Mouse (Mus musculus): ENCODE data around the gene Gc. TPM values are rescaled to one million over a fixed set of nuclear protein-coding genes. Genes with fewer than 3 reads are reported as not detected.

Gene Gc
- polyA plus RNA-seq (2015; fragmentation: Nextera tagmentation; extraction: Ambion mirVana): not detected in 2 replicates

DNA sequence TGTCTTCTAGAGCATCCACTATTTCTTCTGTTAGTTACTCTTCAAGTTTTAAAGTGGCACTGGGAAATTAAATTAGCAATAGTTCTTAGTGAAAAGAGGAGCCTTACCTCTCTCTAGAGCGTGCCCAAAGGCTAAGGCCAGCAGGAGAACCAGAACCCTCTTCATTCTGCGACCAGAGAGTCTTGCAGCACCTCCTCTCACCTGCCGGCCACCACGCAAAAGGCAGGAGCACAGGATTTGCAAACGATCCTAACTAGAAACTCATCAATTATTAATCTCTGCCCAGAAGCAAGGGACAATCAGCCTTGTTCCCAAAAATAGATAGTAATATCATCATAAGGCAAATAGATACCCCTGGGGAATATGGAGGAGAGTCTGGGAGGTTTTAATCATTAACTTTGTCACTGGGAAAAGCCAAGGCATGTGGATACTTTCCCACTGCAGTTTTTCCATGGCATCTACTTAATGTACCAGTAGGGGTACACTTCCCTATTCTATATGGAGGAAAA, at the start of gene Gc:
Gc (minus strand) TSS at position 345 of the 509 bp plus-strand sequence.
- Histone ChIP-seq H3K4me2 (ENCODE audit: low read length) (no peak within 1 kb of the TSS), H3K4me1 (replicated peaks; ENCODE audit: control insufficient read depth, insufficient read depth, low read length) (no peaks in the 10 kb centered on the region), H3K4me3 (replicated peaks; ENCODE audit: low read length) (no peak within 1 kb of the TSS), H3K9ac (replicated peaks; ENCODE audit: low read depth, low read length) (no peak within 1 kb of the TSS), H3K27me3 (replicated peaks; ENCODE audit: control insufficient read depth, insufficient read depth, low read length) (no peaks in the 10 kb centered on the region), H3K27ac (ENCODE audit: low read length) (no peak within 1 kb of the TSS), H3K36me3 (ENCODE audit: control insufficient read depth, insufficient read depth) (no peaks in the 10 kb centered on the region), H3K9me3 (ENCODE audit: control insufficient read depth, low read length) (no peaks in the 10 kb centered on the region)
- no peak for ATAC-seq
- WGBS: 80% methylated on average over 5 of the region's 5 CpGs

DNA sequence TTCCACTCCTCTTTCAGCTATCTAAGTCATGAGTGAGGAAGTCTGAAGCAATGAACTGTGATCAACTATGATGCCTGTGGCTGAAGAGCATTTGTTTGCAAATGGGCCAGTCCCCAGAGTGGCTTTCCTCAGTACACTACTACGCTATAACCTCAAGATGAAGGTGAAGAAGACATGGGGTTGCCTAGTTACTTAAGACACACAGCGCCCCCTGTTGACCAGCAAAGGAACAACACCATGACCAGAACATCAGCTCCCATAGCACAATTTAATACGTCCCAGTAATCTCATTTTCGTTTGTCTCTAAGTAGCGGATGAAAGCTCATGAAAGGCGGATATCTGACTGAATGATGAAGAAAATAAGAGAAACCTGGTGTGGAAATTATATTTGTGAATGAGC, 42.5 kb upstream of the Gc start:
- H3K36me3 ChIP-seq (ENCODE audit: control insufficient read depth, insufficient read depth): no peaks in the 10 kb centered on the region
- H3K27ac ChIP-seq (ENCODE audit: low read length): no peak overlapping the region
- no peak overlapping the region for H3K4me3 ChIP-seq (replicated peaks; ENCODE audit: low read length)
- H3K27me3 ChIP-seq (replicated peaks; ENCODE audit: control insufficient read depth, insufficient read depth, low read length): no peaks in the 10 kb centered on the region
- ATAC-seq: no peak
- H3K4me2 ChIP-seq (ENCODE audit: low read length): no peak overlapping the region
- H3K9ac ChIP-seq (replicated peaks; ENCODE audit: low read depth, low read length): no peak overlapping the region
- 60% methylated on average over 6 of the region's 6 CpGs for WGBS
- H3K4me1 ChIP-seq (replicated peaks; ENCODE audit: control insufficient read depth, insufficient read depth, low read length): no peaks in the 10 kb centered on the region
- no peaks in the 10 kb centered on the region for H3K9me3 ChIP-seq (ENCODE audit: control insufficient read depth, low read length)

DNA sequence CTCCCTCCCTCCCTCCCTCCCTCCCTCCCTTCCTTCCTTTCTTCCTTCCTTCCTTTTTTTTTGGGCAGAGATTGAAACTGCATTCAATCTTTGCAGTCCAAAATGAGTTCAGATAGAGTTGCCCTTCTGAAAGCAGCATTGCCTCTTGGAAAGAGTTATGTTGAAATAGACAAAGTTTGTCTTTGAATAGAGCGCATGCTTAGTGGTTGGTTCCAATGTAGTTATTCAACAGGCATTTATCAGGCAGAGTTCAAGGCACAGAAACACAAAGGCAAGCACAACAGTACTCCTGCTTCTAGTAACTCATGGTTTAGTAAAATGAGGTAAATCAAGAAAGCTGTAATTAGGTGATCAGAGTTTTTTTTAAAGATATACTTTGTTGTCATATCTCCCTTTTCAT, 34.9 kb upstream of the Gc start:
- ATAC-seq: no peak
- WGBS: 86% methylated on average over 1 of the region's 1 CpGs
- H3K27me3 ChIP-seq (replicated peaks; ENCODE audit: control insufficient read depth, insufficient read depth, low read length): no peaks in the 10 kb centered on the region
- no peaks in the 10 kb centered on the region for H3K36me3 ChIP-seq (ENCODE audit: control insufficient read depth, insufficient read depth)
- no peak overlapping the region for H3K4me3 ChIP-seq (replicated peaks; ENCODE audit: low read length)
- H3K9ac ChIP-seq (replicated peaks; ENCODE audit: low read depth, low read length): no peak overlapping the region
- no peak overlapping the region for H3K4me2 ChIP-seq (ENCODE audit: low read length)
- no peaks in the 10 kb centered on the region for H3K4me1 ChIP-seq (replicated peaks; ENCODE audit: control insufficient read depth, insufficient read depth, low read length)
- H3K9me3 ChIP-seq (ENCODE audit: control insufficient read depth, low read length): no peaks in the 10 kb centered on the region
- H3K27ac ChIP-seq (ENCODE audit: low read length): no peak overlapping the region

DNA sequence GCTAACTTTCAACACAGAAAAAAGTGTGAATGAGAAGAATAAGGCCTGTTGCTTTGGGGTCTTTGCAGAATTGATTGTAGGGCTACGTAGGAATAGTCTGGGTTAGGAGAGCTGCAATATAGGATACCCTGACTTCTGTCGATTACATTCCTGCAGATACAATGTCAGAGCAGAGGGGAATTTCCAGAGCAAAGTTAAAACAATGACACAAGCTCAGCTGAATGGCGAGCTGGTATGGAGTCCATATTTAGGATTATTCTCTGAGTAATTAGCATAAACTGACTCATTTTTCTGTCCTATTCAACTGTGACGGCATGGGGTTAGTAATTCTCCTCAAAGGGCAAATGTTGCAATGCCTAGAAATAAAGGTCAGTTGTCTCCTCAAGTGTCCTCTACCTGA, 12.8 kb upstream of the Gc start:
- no peak for ATAC-seq
- Histone ChIP-seq H3K9ac (replicated peaks; ENCODE audit: low read depth, low read length) (no peak overlapping the region), H3K36me3 (ENCODE audit: control insufficient read depth, insufficient read depth) (no peaks in the 10 kb centered on the region), H3K27me3 (replicated peaks; ENCODE audit: control insufficient read depth, insufficient read depth, low read length) (no peaks in the 10 kb centered on the region), H3K4me3 (replicated peaks; ENCODE audit: low read length) (no peak overlapping the region), H3K4me2 (ENCODE audit: low read length) (no peak overlapping the region), H3K9me3 (ENCODE audit: control insufficient read depth, low read length) (no peaks in the 10 kb centered on the region), H3K27ac (ENCODE audit: low read length) (no peak overlapping the region), H3K4me1 (replicated peaks; ENCODE audit: control insufficient read depth, insufficient read depth, low read length) (no peaks in the 10 kb centered on the region)
- 80% methylated on average over 4 of the region's 4 CpGs for WGBS

DNA sequence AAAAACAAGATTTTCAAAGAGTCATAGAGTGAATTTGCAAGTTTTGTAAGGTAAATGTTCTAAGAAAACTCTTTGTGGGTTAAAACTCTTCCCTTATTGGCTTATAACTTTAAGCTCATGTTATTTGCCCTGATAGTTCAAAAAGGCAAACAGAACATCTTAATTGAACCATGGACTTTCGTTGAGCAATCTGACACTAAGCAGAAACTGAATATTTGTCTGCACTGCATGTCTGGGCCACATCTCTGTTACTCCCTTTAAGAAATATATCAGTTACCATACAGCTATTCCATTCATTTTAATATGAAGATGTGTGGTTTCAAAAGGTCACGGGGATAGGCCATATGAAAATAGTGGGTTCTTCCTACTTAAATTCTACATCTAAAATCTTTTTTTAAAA, 10.2 kb upstream of the Gc start:
- WGBS: 87% methylated on average over 2 of the region's 2 CpGs
- Histone ChIP-seq H3K27me3 (replicated peaks; ENCODE audit: control insufficient read depth, insufficient read depth, low read length) (no peaks in the 10 kb centered on the region), H3K36me3 (ENCODE audit: control insufficient read depth, insufficient read depth) (no peaks in the 10 kb centered on the region), H3K9me3 (ENCODE audit: control insufficient read depth, low read length) (no peaks in the 10 kb centered on the region), H3K27ac (ENCODE audit: low read length) (no peak overlapping the region), H3K4me3 (replicated peaks; ENCODE audit: low read length) (no peak overlapping the region), H3K4me1 (replicated peaks; ENCODE audit: control insufficient read depth, insufficient read depth, low read length) (no peaks in the 10 kb centered on the region), H3K4me2 (ENCODE audit: low read length) (no peak overlapping the region), H3K9ac (replicated peaks; ENCODE audit: low read depth, low read length) (no peak overlapping the region)
- no peak for ATAC-seq

DNA sequence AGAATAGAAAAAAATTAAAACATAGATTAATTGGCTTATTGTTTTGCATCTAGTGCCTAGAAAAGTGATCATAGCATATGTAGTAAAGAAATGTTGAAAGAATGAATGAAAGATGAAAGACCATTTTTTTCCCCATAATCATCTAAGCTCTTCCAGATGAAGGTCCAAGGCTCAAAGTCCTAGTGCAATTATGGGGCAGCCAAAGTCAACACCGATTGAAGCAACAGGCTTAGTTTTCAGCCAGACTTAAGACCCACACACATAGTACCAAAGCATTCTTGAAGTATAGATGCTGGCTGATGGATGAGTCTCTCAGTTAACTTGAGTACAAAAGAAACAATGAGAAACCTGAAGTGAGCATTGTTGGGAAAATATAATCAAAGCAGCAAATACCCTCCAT, 9.3 kb upstream of the Gc start:
- no peaks in the 10 kb centered on the region for H3K4me1 ChIP-seq (replicated peaks; ENCODE audit: control insufficient read depth, insufficient read depth, low read length)
- ATAC-seq: no peak
- H3K27ac ChIP-seq (ENCODE audit: low read length): no peak overlapping the region
- H3K36me3 ChIP-seq (ENCODE audit: control insufficient read depth, insufficient read depth): no peaks in the 10 kb centered on the region
- H3K4me3 ChIP-seq (replicated peaks; ENCODE audit: low read length): no peak overlapping the region
- 82% methylated on average over 1 of the region's 1 CpGs for WGBS
- H3K4me2 ChIP-seq (ENCODE audit: low read length): no peak overlapping the region
- no peak overlapping the region for H3K9ac ChIP-seq (replicated peaks; ENCODE audit: low read depth, low read length)
- no peaks in the 10 kb centered on the region for H3K9me3 ChIP-seq (ENCODE audit: control insufficient read depth, low read length)
- no peaks in the 10 kb centered on the region for H3K27me3 ChIP-seq (replicated peaks; ENCODE audit: control insufficient read depth, insufficient read depth, low read length)

DNA sequence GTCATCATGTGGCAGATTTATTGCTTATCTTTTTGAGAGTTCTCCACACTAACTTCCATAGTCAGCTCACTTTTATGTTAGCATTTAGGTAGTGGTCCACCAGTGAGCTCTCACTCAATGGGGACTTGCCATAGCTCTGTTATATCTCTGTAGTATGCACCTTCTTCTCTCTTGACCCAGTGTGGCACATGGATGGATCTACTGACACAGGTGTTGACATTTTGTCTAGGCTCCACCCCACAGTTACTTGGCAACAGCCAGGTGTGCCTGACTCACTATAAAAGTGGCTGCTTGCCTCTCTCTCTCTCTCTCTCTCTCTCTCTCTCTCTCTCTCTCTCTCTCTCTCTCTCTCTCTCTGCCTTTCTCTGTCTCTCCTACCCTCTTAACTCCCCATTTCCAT, 8.6 kb upstream of the Gc start:
- Histone ChIP-seq H3K27me3 (replicated peaks; ENCODE audit: control insufficient read depth, insufficient read depth, low read length) (no peaks in the 10 kb centered on the region), H3K36me3 (ENCODE audit: control insufficient read depth, insufficient read depth) (no peaks in the 10 kb centered on the region), H3K4me1 (replicated peaks; ENCODE audit: control insufficient read depth, insufficient read depth, low read length) (no peaks in the 10 kb centered on the region), H3K4me3 (replicated peaks; ENCODE audit: low read length) (no peak overlapping the region), H3K9ac (replicated peaks; ENCODE audit: low read depth, low read length) (no peak overlapping the region), H3K9me3 (ENCODE audit: control insufficient read depth, low read length) (no peaks in the 10 kb centered on the region), H3K4me2 (ENCODE audit: low read length) (no peak overlapping the region), H3K27ac (ENCODE audit: low read length) (no peak overlapping the region)
- ATAC-seq: no peak

DNA sequence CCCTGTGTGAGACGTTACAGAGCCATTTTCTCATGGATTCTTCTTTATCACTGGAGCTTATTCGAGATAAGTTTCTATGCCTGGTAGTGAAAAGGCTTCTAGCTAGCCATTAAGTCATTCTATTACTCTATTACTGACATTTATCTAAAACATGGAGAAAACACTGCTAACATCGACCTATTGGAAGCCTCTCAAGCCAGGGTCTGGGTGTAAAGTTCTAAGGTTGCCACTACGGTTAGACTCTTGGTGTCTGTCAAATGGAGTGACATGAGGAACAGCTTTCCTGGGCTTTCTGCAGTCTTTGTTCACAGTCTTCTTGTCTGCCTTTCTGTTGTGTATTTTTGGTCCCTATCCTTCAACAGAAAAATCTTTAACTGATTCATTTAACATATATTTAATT, 4.1 kb upstream of the Gc start:
- Histone ChIP-seq H3K9ac (replicated peaks; ENCODE audit: low read depth, low read length) (no peak overlapping the region), H3K36me3 (ENCODE audit: control insufficient read depth, insufficient read depth) (no peaks in the 10 kb centered on the region)
- 84% methylated on average over 4 of the region's 4 CpGs for WGBS

DNA sequence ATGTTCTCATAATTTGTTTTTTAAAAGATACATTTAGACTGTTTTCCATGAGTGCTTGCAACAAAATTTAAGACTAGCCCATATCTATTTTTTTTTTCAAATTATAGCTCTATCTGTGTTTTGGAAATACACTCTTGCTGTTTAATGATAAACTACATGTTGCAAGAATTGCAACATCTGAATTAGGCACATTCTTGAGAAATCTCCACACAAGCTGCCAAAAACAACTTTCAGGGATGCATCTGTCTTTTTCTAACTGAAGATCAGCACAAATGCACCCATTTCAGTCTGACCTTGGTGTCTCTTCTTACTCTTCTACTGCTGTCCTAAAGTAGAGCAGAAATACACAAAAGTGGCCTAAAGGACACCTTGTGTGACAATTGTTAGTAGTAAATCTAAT, 1.9 kb upstream of the Gc start:
- Histone ChIP-seq H3K36me3 (ENCODE audit: control insufficient read depth, insufficient read depth) (no peaks in the 10 kb centered on the region), H3K27me3 (replicated peaks; ENCODE audit: control insufficient read depth, insufficient read depth, low read length) (no peaks in the 10 kb centered on the region), H3K27ac (ENCODE audit: low read length) (no peak overlapping the region), H3K4me3 (replicated peaks; ENCODE audit: low read length) (no peak overlapping the region), H3K4me2 (ENCODE audit: low read length) (no peak overlapping the region), H3K9ac (replicated peaks; ENCODE audit: low read depth, low read length) (no peak overlapping the region), H3K4me1 (replicated peaks; ENCODE audit: control insufficient read depth, insufficient read depth, low read length) (no peaks in the 10 kb centered on the region), H3K9me3 (ENCODE audit: control insufficient read depth, low read length) (no peaks in the 10 kb centered on the region)
- ATAC-seq: no peak

More for the DNA sequence above, 4.1 kb upstream of the Gc start:
- no peaks in the 10 kb centered on the region for H3K4me1 ChIP-seq (replicated peaks; ENCODE audit: control insufficient read depth, insufficient read depth, low read length)
- H3K27ac ChIP-seq (ENCODE audit: low read length): no peak overlapping the region
- no peaks in the 10 kb centered on the region for H3K27me3 ChIP-seq (replicated peaks; ENCODE audit: control insufficient read depth, insufficient read depth, low read length)
- ATAC-seq: no peak
- no peak overlapping the region for H3K4me2 ChIP-seq (ENCODE audit: low read length)
- H3K9me3 ChIP-seq (ENCODE audit: control insufficient read depth, low read length): no peaks in the 10 kb centered on the region
- H3K4me3 ChIP-seq (replicated peaks; ENCODE audit: low read length): no peak overlapping the region

DNA sequence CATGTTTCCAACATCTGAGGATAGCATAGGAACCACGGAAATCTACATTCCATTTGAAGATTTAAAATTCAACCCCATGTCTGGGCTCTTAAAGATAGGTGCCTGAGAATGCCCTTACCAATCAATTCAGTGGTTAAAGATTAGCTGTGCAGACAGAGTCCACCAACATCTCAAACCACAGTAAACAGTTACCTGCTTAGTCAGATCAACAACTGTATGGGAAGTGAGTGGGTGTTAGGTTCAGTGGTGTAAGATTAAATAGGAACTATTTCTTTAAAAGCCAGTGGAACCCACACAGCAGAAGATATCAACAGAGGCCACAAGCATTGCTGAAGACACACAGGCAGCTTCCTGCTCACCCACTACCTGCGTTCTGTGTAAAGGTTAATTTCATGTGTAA, 1.3 kb upstream of the Gc start:
- H3K4me2 ChIP-seq (ENCODE audit: low read length): no peak overlapping the region
- H3K9ac ChIP-seq (replicated peaks; ENCODE audit: low read depth, low read length): no peak overlapping the region
- no peaks in the 10 kb centered on the region for H3K27me3 ChIP-seq (replicated peaks; ENCODE audit: control insufficient read depth, insufficient read depth, low read length)
- H3K4me1 ChIP-seq (replicated peaks; ENCODE audit: control insufficient read depth, insufficient read depth, low read length): no peaks in the 10 kb centered on the region
- ATAC-seq: no peak
- H3K27ac ChIP-seq (ENCODE audit: low read length): no peak overlapping the region
- 77% methylated on average over 2 of the region's 2 CpGs for WGBS
- H3K9me3 ChIP-seq (ENCODE audit: control insufficient read depth, low read length): no peaks in the 10 kb centered on the region
- no peaks in the 10 kb centered on the region for H3K36me3 ChIP-seq (ENCODE audit: control insufficient read depth, insufficient read depth)
- no peak overlapping the region for H3K4me3 ChIP-seq (replicated peaks; ENCODE audit: low read length)

Data from forebrain, embryonic 16.5 days (tissue).